Mouse (Mus musculus): ENCODE data around the gene Dlat. TPM values are rescaled to one million over a fixed set of nuclear protein-coding genes. Genes with fewer than 3 reads are reported as not detected.

Dlat gene
- polyA plus RNA-seq, 1 experiment from 2014 or later: 106 TPM

- Histone ChIP-seq H3K9me3 (no peaks in the 10 kb centered on the region), H3K27me3 (replicated peaks) (no peaks in the 10 kb centered on the region), H3K4me3 (no peak overlapping the region), H3K36me3 (peaks cover 81% of the 10 kb centered on the region), H3K4me2 (no peak overlapping the region), H3K9ac (no peak overlapping the region), H3K4me1 (peaks cover 10% of the 10 kb centered on the region), H3K27ac (replicated peaks) (no peak overlapping the region)
- WGBS: 88% methylated on average over 4 of the region's 4 CpGs
- ATAC-seq (ENCODE audit: extremely low read depth, insufficient number of reproducible peaks, low FRiP score, low TSS enrichment): no peak
Measured at GRCm38 (mm10) chr9:50612115-50612514, 47.5 kb downstream of the Dlat start.

- peak overlapping the region; percentile 92 for H3K27ac ChIP-seq (replicated peaks)
- no peak for ATAC-seq (ENCODE audit: extremely low read depth, insufficient number of reproducible peaks, low FRiP score, low TSS enrichment)
- H3K9me3 ChIP-seq: no peaks in the 10 kb centered on the region
- peak overlapping the region; percentile 92 for H3K4me2 ChIP-seq
- peak overlapping the region; percentile 93 for H3K4me3 ChIP-seq
- 0% methylated on average over 6 of the region's 6 CpGs for WGBS
- peak overlapping the region; percentile 95 for H3K9ac ChIP-seq
- no peaks in the 10 kb centered on the region for H3K27me3 ChIP-seq (replicated peaks)
- peaks cover 36% of the 10 kb centered on the region for H3K4me1 ChIP-seq
- peaks cover 61% of the 10 kb centered on the region for H3K36me3 ChIP-seq
Measured at GRCm38 (mm10) chr9:50604338-50604737, 55.2 kb downstream of the Dlat start.

GRCm38 (mm10) chr9:50603998-50604324 is 55.6 kb downstream of the Dlat start:
- Histone ChIP-seq H3K27ac (replicated peaks) (peak overlapping the region; percentile 92), H3K4me2 (peak overlapping the region; percentile 92), H3K4me1 (peaks cover 36% of the 10 kb centered on the region), H3K4me3 (peak overlapping the region; percentile 93), H3K9me3 (no peaks in the 10 kb centered on the region), H3K9ac (peak overlapping the region; percentile 95), H3K27me3 (replicated peaks) (no peaks in the 10 kb centered on the region), H3K36me3 (peaks cover 62% of the 10 kb centered on the region)
- 0% methylated on average over 24 of the region's 24 CpGs for WGBS
- peak; percentile 81 for ATAC-seq (ENCODE audit: extremely low read depth, insufficient number of reproducible peaks, low FRiP score, low TSS enrichment)

- Histone ChIP-seq H3K4me3 (peak within 1 kb of the TSS; percentile 93), H3K9me3 (no peaks in the 10 kb centered on the region), H3K4me2 (peak within 1 kb of the TSS; percentile 92), H3K27me3 (replicated peaks) (no peaks in the 10 kb centered on the region), H3K4me1 (peaks cover 36% of the 10 kb centered on the region), H3K9ac (peak within 1 kb of the TSS; percentile 95), H3K27ac (replicated peaks) (peak within 1 kb of the TSS; percentile 92), H3K36me3 (peaks cover 62% of the 10 kb centered on the region)
- ATAC-seq (ENCODE audit: extremely low read depth, insufficient number of reproducible peaks, low FRiP score, low TSS enrichment): peak; percentile 85
- under 1% methylated on average over 48 of the region's 48 CpGs for WGBS
Measured at GRCm38 (mm10) chr9:50603189-50603997, 56.2 kb downstream of the Dlat start, which contains the start of the genes Sdhd and Timm8b. Sdhd (minus strand) TSS chr9:50603812. Timm8b (plus strand) TSS chr9:50603910.

GRCm38 (mm10) chr9:50602055-50602845 is 57.3 kb downstream of the Dlat start:
- peak overlapping the region; percentile 93 for H3K4me3 ChIP-seq

GRCm38 (mm10) chr9:50601536-50601935 is 58.0 kb downstream of the Dlat start:
- peak overlapping the region; percentile 93 for H3K4me3 ChIP-seq
- WGBS: 55% methylated on average over 6 of the region's 6 CpGs
- peak overlapping the region; percentile 61; the same call in 1 of the 2 replicates for H3K9ac ChIP-seq
- H3K36me3 ChIP-seq: peaks cover 63% of the 10 kb centered on the region
- no peaks in the 10 kb centered on the region for H3K9me3 ChIP-seq
- H3K4me1 ChIP-seq: peaks cover 36% of the 10 kb centered on the region
- peak overlapping the region; percentile 92 for H3K4me2 ChIP-seq
- no peak for ATAC-seq (ENCODE audit: extremely low read depth, insufficient number of reproducible peaks, low FRiP score, low TSS enrichment)
- H3K27me3 ChIP-seq (replicated peaks): no peaks in the 10 kb centered on the region
- H3K27ac ChIP-seq (replicated peaks): peak overlapping the region; percentile 13

More at GRCm38 (mm10) chr9:50602055-50602845, 57.3 kb downstream of the Dlat start:
- no peaks in the 10 kb centered on the region for H3K9me3 ChIP-seq
- peak overlapping the region; percentile 92 for H3K4me2 ChIP-seq
- ATAC-seq (ENCODE audit: extremely low read depth, insufficient number of reproducible peaks, low FRiP score, low TSS enrichment): no peak
- H3K4me1 ChIP-seq: peaks cover 36% of the 10 kb centered on the region
- peak overlapping the region; percentile 21 for H3K27ac ChIP-seq (replicated peaks)
- peak overlapping the region; percentile 95 for H3K9ac ChIP-seq
- no peaks in the 10 kb centered on the region for H3K27me3 ChIP-seq (replicated peaks)
- WGBS: 66% methylated on average over 7 of the region's 7 CpGs
- H3K36me3 ChIP-seq: peaks cover 62% of the 10 kb centered on the region

- Histone ChIP-seq H3K27me3 (replicated peaks) (no peaks in the 10 kb centered on the region), H3K4me1 (peaks cover 17% of the 10 kb centered on the region), H3K9me3 (no peaks in the 10 kb centered on the region), H3K4me3 (no peak overlapping the region), H3K27ac (replicated peaks) (no peak overlapping the region), H3K9ac (no peak overlapping the region), H3K36me3 (peaks cover 67% of the 10 kb centered on the region), H3K4me2 (no peak overlapping the region)
- ATAC-seq (ENCODE audit: extremely low read depth, insufficient number of reproducible peaks, low FRiP score, low TSS enrichment): no peak
- WGBS: 86% methylated on average over 8 of the region's 8 CpGs
Measured at GRCm38 (mm10) chr9:50596973-50597372, 62.6 kb downstream of the Dlat start.

- peaks cover 55% of the 10 kb centered on the region for H3K36me3 ChIP-seq
- WGBS: 79% methylated on average over 12 of the region's 12 CpGs
Measured at GRCm38 (mm10) chr9:50594794-50595417, 64.7 kb downstream of the Dlat start.

GRCm38 (mm10) chr9:50593544-50593943 is 66.0 kb downstream of the Dlat start:
- 73% methylated on average over 3 of the region's 3 CpGs for WGBS
- no peak overlapping the region for H3K4me2 ChIP-seq
- no peaks in the 10 kb centered on the region for H3K27me3 ChIP-seq (replicated peaks)
- H3K4me3 ChIP-seq: no peak overlapping the region
- no peak overlapping the region for H3K27ac ChIP-seq (replicated peaks)
- no peaks in the 10 kb centered on the region for H3K9me3 ChIP-seq
- no peak overlapping the region for H3K9ac ChIP-seq
- ATAC-seq (ENCODE audit: extremely low read depth, insufficient number of reproducible peaks, low FRiP score, low TSS enrichment): no peak
- H3K4me1 ChIP-seq: no peaks in the 10 kb centered on the region
- peaks cover 42% of the 10 kb centered on the region for H3K36me3 ChIP-seq

More at GRCm38 (mm10) chr9:50594794-50595417, 64.7 kb downstream of the Dlat start:
- Histone ChIP-seq H3K9ac (no peak overlapping the region), H3K4me3 (no peak overlapping the region), H3K4me2 (no peak overlapping the region), H3K27ac (replicated peaks) (no peak overlapping the region), H3K27me3 (replicated peaks) (no peaks in the 10 kb centered on the region), H3K4me1 (no peaks in the 10 kb centered on the region), H3K9me3 (no peaks in the 10 kb centered on the region)
- no peak for ATAC-seq (ENCODE audit: extremely low read depth, insufficient number of reproducible peaks, low FRiP score, low TSS enrichment)

- Histone ChIP-seq H3K9ac (no peak overlapping the region), H3K9me3 (no peaks in the 10 kb centered on the region), H3K4me1 (no peaks in the 10 kb centered on the region), H3K4me3 (no peak overlapping the region), H3K27ac (replicated peaks) (no peak overlapping the region), H3K4me2 (no peak overlapping the region), H3K36me3 (peaks cover 36% of the 10 kb centered on the region), H3K27me3 (replicated peaks) (no peaks in the 10 kb centered on the region)
- WGBS: 81% methylated on average over 9 of the region's 9 CpGs
- no peak for ATAC-seq (ENCODE audit: extremely low read depth, insufficient number of reproducible peaks, low FRiP score, low TSS enrichment)
Measured at GRCm38 (mm10) chr9:50592955-50593354, 66.6 kb downstream of the Dlat start.

Data from heart, embryonic 13.5 days (tissue).